25 mouse cellular contexts compared by ENCODE assay signal in genomic region chr9:88065057-88065456, GRCm38 (mm10).
A peak's percentile ranks its signal among the peaks of the same experiment; 100 is the strongest.
DNase-seq lines count a peak whose midpoint lies in the region; ATAC-seq lines count a peak whose summit lies in the region.
"Had no signal": no experiment of that assay in that cellular context is flagged by ENCODE, and none has a peak within 500 bp of the region (broad histone marks: within the 10 kb centered on the region; RNA-seq: fewer than 3 reads in every experiment).

No protein-coding gene starts in this region.

- no peak overlapping the region for H3K4me2 ChIP-seq in forebrain, embryonic 15.5 days (replicated peaks)
- no peak overlapping the region for H3K4me2 ChIP-seq in forebrain, embryonic 14.5 days (ENCODE audit: low read length)
- no peak overlapping the region for H3K4me2 ChIP-seq in limb, embryonic 12.5 days
- no peak overlapping the region for H3K4me2 ChIP-seq in hindbrain, embryonic 12.5 days (replicated peaks)
- H3K4me2 ChIP-seq: heart, embryonic 15.5 days; liver, embryonic 11.5 days; midbrain, embryonic 11.5 days; neural tube, embryonic 15.5 days had no signal

- ATAC-seq in forebrain, embryonic 15.5 days (replicated peaks) = no peak; the same call in 1 of the 2 replicates
- ATAC-seq in forebrain, embryonic 14.5 days = 0 out of 2 replicates have a peak, but pooled peaks have one; percentile 6
- ATAC-seq in limb, embryonic 12.5 days (ENCODE audit: insufficient number of reproducible peaks, insufficient read depth, low FRiP score, low TSS enrichment, low read depth) = no peak
- no peak for ATAC-seq in hindbrain, embryonic 12.5 days (ENCODE audit: low FRiP score)
- ATAC-seq: hindbrain, embryonic 16.5 days; intestine, postnatal 0 days; liver, postnatal 0 days; Patski had no signal

- DNase-seq in forebrain, embryonic 10.5 days (ENCODE audit: extremely low spot score, low spot score) = no peak
- DNase-seq in brain, adult 2 months (ENCODE audit: low read depth, low spot score) = peak; percentile 63
- peak; percentile 36 for DNase-seq in forebrain, embryonic 14.5 days (ENCODE audit: low spot score)
- no peak for DNase-seq in kidney, postnatal 14 days
- no peak for DNase-seq in embryo, embryonic 11 days
- DNase-seq: adrenal gland, adult 2 months; cerebellum, adult 8-10 months; cerebellum, postnatal 36 days; gastrocnemius, postnatal 36 days; heart, postnatal 36 days; kidney, postnatal 36 days; liver, postnatal 0 days; lung, postnatal 10 days; right cerebral cortex, postnatal 14 days had no signal

- H3K4me1 ChIP-seq in forebrain, embryonic 10.5 days = peaks cover 26% of the 10 kb centered on the region
- H3K4me1 ChIP-seq in forebrain, embryonic 15.5 days = peaks cover 14% of the 10 kb centered on the region
- peaks cover 16% of the 10 kb centered on the region for H3K4me1 ChIP-seq in forebrain, embryonic 14.5 days (ENCODE audit: control insufficient read depth, insufficient read depth, low read length)
- peaks cover 41% of the 10 kb centered on the region for H3K4me1 ChIP-seq in limb, embryonic 12.5 days (replicated peaks)
- peaks cover 8% of the 10 kb centered on the region for H3K4me1 ChIP-seq in hindbrain, embryonic 12.5 days
- H3K4me1 ChIP-seq: heart, embryonic 15.5 days had no signal

- no peak overlapping the region for H3K4me3 ChIP-seq in forebrain, embryonic 10.5 days
- no peak overlapping the region for H3K4me3 ChIP-seq in forebrain, embryonic 15.5 days
- H3K4me3 ChIP-seq in forebrain, embryonic 14.5 days (ENCODE audit: low read depth, low read length) = no peak overlapping the region
- no peak overlapping the region for H3K4me3 ChIP-seq in limb, embryonic 12.5 days (replicated peaks)
- H3K4me3 ChIP-seq in hindbrain, embryonic 12.5 days = no peak overlapping the region
- H3K4me3 ChIP-seq: heart, embryonic 15.5 days; neural tube, embryonic 15.5 days had no signal

- WGBS in forebrain, embryonic 10.5 days = 44% methylated on average over 4 of the region's 4 CpGs
- 10% methylated on average over 4 of the region's 4 CpGs for WGBS in forebrain, embryonic 15.5 days
- WGBS in forebrain, embryonic 14.5 days = 8% methylated on average over 4 of the region's 4 CpGs
- WGBS in limb, embryonic 12.5 days = 13% methylated on average over 4 of the region's 4 CpGs
- WGBS in hindbrain, embryonic 12.5 days = 60% methylated on average over 4 of the region's 4 CpGs

- peak overlapping the region; percentile 51; the same call in 1 of the 2 replicates for H3K27ac ChIP-seq in forebrain, embryonic 10.5 days
- no peak overlapping the region for H3K27ac ChIP-seq in forebrain, embryonic 15.5 days (replicated peaks)
- H3K27ac ChIP-seq in forebrain, embryonic 14.5 days (ENCODE audit: low read depth, low read length) = no peak overlapping the region
- peak overlapping the region; percentile 13; the same call in 1 of the 2 replicates for H3K27ac ChIP-seq in limb, embryonic 12.5 days
- no peak overlapping the region for H3K27ac ChIP-seq in hindbrain, embryonic 12.5 days
- H3K27ac ChIP-seq: heart, embryonic 15.5 days; neural tube, embryonic 15.5 days; stomach, postnatal 0 days had no signal

- no peaks in the 10 kb centered on the region for H3K36me3 ChIP-seq in forebrain, embryonic 10.5 days (replicated peaks)
- H3K36me3 ChIP-seq in forebrain, embryonic 15.5 days = no peaks in the 10 kb centered on the region
- no peaks in the 10 kb centered on the region for H3K36me3 ChIP-seq in forebrain, embryonic 14.5 days (ENCODE audit: control insufficient read depth, insufficient read depth, low read length)
- H3K36me3 ChIP-seq in limb, embryonic 12.5 days = no peaks in the 10 kb centered on the region
- no peaks in the 10 kb centered on the region for H3K36me3 ChIP-seq in hindbrain, embryonic 12.5 days
- H3K36me3 ChIP-seq: heart, embryonic 15.5 days; neural tube, embryonic 15.5 days had no signal

- no peak overlapping the region for H3K9ac ChIP-seq in forebrain, embryonic 15.5 days (replicated peaks)
- no peak overlapping the region for H3K9ac ChIP-seq in forebrain, embryonic 14.5 days (ENCODE audit: low read length)
- no peak overlapping the region for H3K9ac ChIP-seq in limb, embryonic 12.5 days (replicated peaks)
- H3K9ac ChIP-seq in hindbrain, embryonic 12.5 days = no peak overlapping the region
- H3K9ac ChIP-seq: heart, embryonic 15.5 days; liver, postnatal 0 days; neural tube, embryonic 15.5 days had no signal

- no peaks in the 10 kb centered on the region for H3K9me3 ChIP-seq in forebrain, embryonic 10.5 days
- no peaks in the 10 kb centered on the region for H3K9me3 ChIP-seq in forebrain, embryonic 15.5 days
- H3K9me3 ChIP-seq in forebrain, embryonic 14.5 days (replicated peaks; ENCODE audit: control insufficient read depth, low read length) = no peaks in the 10 kb centered on the region
- peaks cover 4% of the 10 kb centered on the region; the same call in 1 of the 2 replicates for H3K9me3 ChIP-seq in limb, embryonic 12.5 days
- H3K9me3 ChIP-seq in hindbrain, embryonic 12.5 days (replicated peaks) = no peaks in the 10 kb centered on the region
- H3K9me3 ChIP-seq: heart, embryonic 15.5 days; neural tube, embryonic 15.5 days had no signal

- H3K27me3 ChIP-seq in forebrain, embryonic 10.5 days (ENCODE audit: poor library complexity, severe bottlenecking) = 0 out of 2 replicates have a peak, but pooled peaks cover 10% of the 10 kb centered on the region
- H3K27me3 ChIP-seq in forebrain, embryonic 15.5 days = no peaks in the 10 kb centered on the region
- H3K27me3 ChIP-seq in forebrain, embryonic 14.5 days (replicated peaks; ENCODE audit: control insufficient read depth, insufficient read depth, low read length) = no peaks in the 10 kb centered on the region
- H3K27me3 ChIP-seq in limb, embryonic 12.5 days = 0 out of 2 replicates have a peak, but pooled peaks cover 6% of the 10 kb centered on the region
- no peaks in the 10 kb centered on the region for H3K27me3 ChIP-seq in hindbrain, embryonic 12.5 days
- H3K27me3 ChIP-seq: neural tube, embryonic 15.5 days; Patski had no signal

Comparison
In these comparisons a context has a peak if more than half of its experiments do, and no peak if none do; other contexts are left out.
1. DNase-seq: peak in brain, adult 2 months (single experiment) and forebrain, embryonic 14.5 days (single experiment); none in forebrain, embryonic 10.5 days (single experiment), kidney, postnatal 14 days (single experiment) and embryo, embryonic 11 days (single experiment).
2. H3K27ac ChIP-seq: peak in forebrain, embryonic 10.5 days (single experiment) and limb, embryonic 12.5 days (single experiment); none in forebrain, embryonic 15.5 days (single experiment), forebrain, embryonic 14.5 days (single experiment) and hindbrain, embryonic 12.5 days (single experiment).